Mouse (Mus musculus): ENCODE data around the gene Nol9. TPM values are rescaled to one million over a fixed set of nuclear protein-coding genes. Genes with fewer than 3 reads are reported as not detected.

Gene Nol9
- polyA plus RNA-seq (2012; rRNA removed; ENCODE audit: low replicate concordance), result 10.8 and 30.9 TPM in 2 replicates

GRCm38 (mm10) chr4:152038985-152039830 is at the start of gene Nol9:
Gene Nol9, plus strand, starts transcription at chr4:152039321.

DNA sequence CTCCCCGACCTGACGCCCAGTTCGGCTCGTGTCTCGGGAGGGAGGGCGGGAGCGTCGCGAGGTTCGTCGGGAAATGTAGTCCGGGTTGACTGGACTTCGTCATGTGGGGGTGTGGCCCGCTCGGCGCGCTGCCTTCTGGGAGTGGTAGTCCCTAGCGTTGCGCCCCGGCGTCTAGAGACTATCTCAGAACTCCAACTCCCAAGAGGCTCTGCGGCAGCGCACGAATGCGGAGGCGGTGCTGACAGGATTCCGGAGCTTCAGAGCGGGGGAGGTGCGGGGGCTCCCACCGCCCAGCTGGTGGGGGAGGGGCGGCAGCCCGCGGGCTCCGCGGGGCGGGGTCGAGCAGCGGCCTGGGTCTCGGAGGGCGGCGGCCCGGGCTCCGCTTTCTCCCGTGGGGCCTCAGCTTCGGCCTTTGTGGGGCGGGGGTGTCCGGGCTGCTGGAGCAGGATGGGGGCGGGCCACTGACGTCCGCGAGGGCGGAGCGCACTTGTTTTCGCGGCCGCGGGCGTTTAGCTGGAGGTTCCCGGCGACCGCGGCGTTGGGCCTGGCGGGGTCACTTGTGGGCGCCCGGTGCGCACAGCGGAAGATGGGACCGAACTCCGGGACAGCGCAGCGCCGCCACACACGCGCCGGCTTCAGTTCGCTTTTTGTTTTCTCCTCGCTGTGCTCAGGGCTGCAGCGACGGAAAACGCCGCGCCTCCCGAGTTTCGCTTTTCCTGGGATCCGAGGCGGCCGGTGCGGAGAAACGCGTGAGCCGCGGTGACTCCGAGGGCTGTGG is 42.8 kb upstream of the Nol9 start, which contains the start of gene Phf13:
Gene Phf13 (minus strand): TSS at position 86 of the 778 bp plus-strand sequence.

DNA sequence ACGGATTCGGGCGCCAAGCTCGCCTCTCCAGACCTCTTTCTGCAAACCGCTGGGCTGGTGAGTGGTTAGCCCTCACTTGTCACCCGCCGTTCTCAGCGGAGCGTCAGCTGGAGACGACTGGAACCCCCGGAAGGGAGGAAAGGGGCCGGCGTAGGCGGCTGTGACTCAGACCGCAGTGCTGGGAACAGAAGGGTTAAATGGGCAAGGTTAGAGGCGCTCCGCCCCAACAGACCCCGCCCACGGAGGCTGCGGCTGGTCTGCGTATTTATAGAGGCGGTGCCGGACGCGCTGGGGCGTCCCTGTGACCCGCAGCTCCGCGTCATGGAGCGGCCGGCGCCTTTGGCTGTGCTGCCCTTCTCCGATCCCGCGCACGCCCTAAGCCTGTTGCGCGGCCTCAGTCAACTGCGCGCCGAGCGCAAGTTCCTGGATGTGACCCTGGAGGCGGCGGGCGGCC is 30.5 kb upstream of the Nol9 start, which contains the start of gene Klhl21:
Gene Klhl21 (plus strand): TSS at position 182 of the 454 bp plus-strand sequence.

DNA sequence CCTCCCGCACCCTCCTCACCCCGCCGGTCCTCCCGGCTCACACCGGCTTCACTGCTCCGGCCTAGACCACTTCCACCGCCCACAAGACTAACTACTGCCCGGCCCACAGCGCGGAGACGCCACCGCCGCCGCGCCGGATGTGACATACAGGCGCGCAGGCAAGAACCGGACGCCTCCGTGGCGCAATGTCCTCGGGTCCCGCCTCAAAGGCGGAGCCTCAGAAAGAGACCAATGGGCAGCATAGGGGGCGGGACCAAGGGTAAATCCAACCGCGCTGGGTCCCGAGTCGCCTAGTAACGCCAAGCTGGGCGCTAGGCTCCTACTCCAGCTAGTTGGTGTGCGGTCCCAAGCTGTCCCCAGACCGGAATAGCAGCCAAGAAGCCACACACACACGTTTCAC is 11.6 kb upstream of the Nol9 start, which contains the start of gene Zbtb48:
Gene Zbtb48 (minus strand): TSS at position 148 of the 400 bp plus-strand sequence.

GRCm38 (mm10) chr4:152038225-152038984 is 716 bp upstream of the Nol9 start, which contains the start of gene Tas1r1:
Gene Tas1r1, minus strand, starts transcription at chr4:152038568.

DNA sequence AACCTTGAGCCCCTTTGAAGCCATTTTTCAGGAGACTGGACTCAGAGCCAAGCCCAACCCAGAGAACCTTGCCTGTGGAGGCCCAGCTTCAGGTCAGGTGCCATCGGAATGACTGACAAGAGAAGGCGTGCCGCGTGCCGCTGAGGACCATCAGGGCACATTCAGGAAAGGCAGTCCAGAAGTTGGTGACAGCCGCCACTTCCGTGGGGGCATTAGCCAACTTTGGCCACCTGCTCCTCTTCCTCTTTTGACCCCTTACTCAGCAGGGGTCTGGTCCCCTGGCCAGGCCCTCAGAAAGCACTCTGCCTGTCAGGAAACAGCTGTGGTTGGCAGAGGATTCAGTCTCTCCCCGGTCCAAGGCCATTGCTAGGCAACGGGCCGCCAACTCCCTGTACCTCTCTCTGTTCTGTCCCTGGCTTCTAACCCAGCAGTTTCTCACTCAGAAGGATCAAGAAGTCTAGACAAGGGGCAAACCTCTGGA is 33.0 kb downstream of the Nol9 start, which contains the start of gene Plekhg5:
Gene Plekhg5 (plus strand): TSS at position 378 of the 481 bp plus-strand sequence.

Other genes starting within 250 kb of the Nol9 start
- 8.3 and 9.9 TPM in 2 replicates for gene Camta1, start 177.4 kb upstream of the Nol9 start, polyA plus RNA-seq (2012; rRNA removed; ENCODE audit: low replicate concordance)
- gene Dnajc11, start 105.6 kb upstream of the Nol9 start, polyA plus RNA-seq (2012; rRNA removed; ENCODE audit: low replicate concordance), result 65.3 and 78.6 TPM in 2 replicates
- gene Thap3, start 50.3 kb upstream of the Nol9 start, polyA plus RNA-seq (2012; rRNA removed; ENCODE audit: low replicate concordance), result 46.6 and 79.4 TPM in 2 replicates
- 8.9 and 14.1 TPM in 2 replicates for gene Phf13, start 43.1 kb upstream of the Nol9 start, polyA plus RNA-seq (2012; rRNA removed; ENCODE audit: low replicate concordance)
- gene Klhl21, start 30.5 kb upstream of the Nol9 start, polyA plus RNA-seq (2012; rRNA removed; ENCODE audit: low replicate concordance), result 17.3 and 29.5 TPM in 2 replicates
- 9.9 and 17.5 TPM in 2 replicates for gene Zbtb48, start 11.7 kb upstream of the Nol9 start, polyA plus RNA-seq (2012; rRNA removed; ENCODE audit: low replicate concordance)
- 0.03 and 0.13 TPM in 2 replicates for gene Tas1r1, start 753 bp upstream of the Nol9 start, polyA plus RNA-seq (2012; rRNA removed; ENCODE audit: low replicate concordance)
- 33.9 and 54.3 TPM in 2 replicates for gene Plekhg5, start 33.2 kb downstream of the Nol9 start, polyA plus RNA-seq (2012; rRNA removed; ENCODE audit: low replicate concordance)
- 7.3 and 12.8 TPM in 2 replicates for gene Tnfrsf25, start 76.6 kb downstream of the Nol9 start, polyA plus RNA-seq (2012; rRNA removed; ENCODE audit: low replicate concordance)
- gene Espn, start 113.0 kb downstream of the Nol9 start, polyA plus RNA-seq (2012; rRNA removed; ENCODE audit: low replicate concordance), result 1.2 and 4.9 TPM in 2 replicates
- gene Hes2, start 119.5 kb downstream of the Nol9 start, polyA plus RNA-seq (2012; rRNA removed; ENCODE audit: low replicate concordance), result 0.14 TPM in 1 of 2 replicates, not detected in the other
- gene Acot7, start 138.8 kb downstream of the Nol9 start, polyA plus RNA-seq (2012; rRNA removed; ENCODE audit: low replicate concordance), result 32.2 and 38.4 TPM in 2 replicates
- 19.5 and 68.5 TPM in 2 replicates for gene Gpr153, start 234.9 kb downstream of the Nol9 start, polyA plus RNA-seq (2012; rRNA removed; ENCODE audit: low replicate concordance)

Data from subcutaneous adipose tissue, adult 2 months (tissue).